Mouse (Mus musculus) liver, embryonic 13.5 days (tissue): ENCODE measurements around the gene Caml. TPM values are rescaled to one million over a fixed set of nuclear protein-coding genes. Genes with fewer than 3 reads are reported as not detected.
"Not testable (repeated sequence)": the region's sequence is repeated elsewhere in the genome, so short reads cannot be mapped to it uniquely, and the experiment has no call there.

Experiments
- ATAC-seq: fragments of 200-750 bp; cut with Nextera tagmentation; 2 replicates; pipeline ENCODE4 v1.8.0; 2017; ENCODE audit warnings: low read depth, mild to moderate bottlenecking, moderate number of reproducible peaks, moderate library complexity
- DNase-seq: peaks from one replicate; pipeline ENCODE4 v3.0.0; 2022
- H3K27ac ChIP-seq: fragments of 300-500 bp; sonication (generic); 2 replicates; pipeline ENCODE4 v1.5.1; 2015; ENCODE audit warnings: moderate library complexity, mild to moderate bottlenecking, inconsistent platforms
- H3K27me3 ChIP-seq: fragments of 300-500 bp; sonication (generic); 2 replicates; pipeline ENCODE4 v1.6.1; 2015; ENCODE audit warnings: mild to moderate bottlenecking, inconsistent platforms
- H3K36me3 ChIP-seq: fragments of 300-500 bp; sonication (generic); 2 replicates; pipeline ENCODE4 v1.6.1; 2015; ENCODE audit warnings: mild to moderate bottlenecking, inconsistent platforms
- H3K4me1 ChIP-seq: fragments of 300-500 bp; sonication (generic); replicated peaks from 2 replicates; pipeline ENCODE4 v1.6.1; 2015; ENCODE audit warnings: inconsistent platforms
- H3K4me2 ChIP-seq: fragments of 300-500 bp; sonication (generic); 2 replicates; pipeline ENCODE4 v1.6.1; 2015; ENCODE audit warnings: inconsistent platforms, mild to moderate bottlenecking, moderate library complexity
- H3K4me3 ChIP-seq: fragments of 300-500 bp; sonication (generic); replicated peaks from 2 replicates; pipeline ENCODE4 v1.5.1; 2015; ENCODE audit warnings: mild to moderate bottlenecking, inconsistent platforms
- H3K9ac ChIP-seq: fragments of 300-500 bp; sonication (generic); 2 replicates; pipeline ENCODE4 v1.6.1; 2015; ENCODE audit warnings: mild to moderate bottlenecking, inconsistent platforms
- H3K9me3 ChIP-seq: fragments of 300-500 bp; sonication (generic); replicated peaks from 2 replicates; pipeline ENCODE4 v1.6.1; 2016; ENCODE audit warnings: inconsistent platforms
- WGBS: fragments of 180-500 bp; shearing (Covaris S2); methylation state at CpG from one replicate; pipeline ENCODE4 v1.1.7; 2015; ENCODE audit not compliant: insufficient replicate concordance; 5-methylcytosine and 5-hydroxymethylcytosine counted together
- polyA plus RNA-seq: library from polyadenylated mRNA; unstranded; fragments of >200 nt; fragmentation: Nextera tagmentation; extraction: Ambion mirVana; gene quantifications from 2 replicates; pipeline ENCODE4 v1.2.1, GENCODE M21; 2015

Gene Caml
- polyA plus RNA-seq, 1 experiment from 2014 or later: 15.4 TPM

GRCm38 (mm10) chr13:55634639-55635127, 11.9 kb downstream of the Caml start, which contains the start of gene Ddx46:
Gene Ddx46, plus strand, starts transcription at chr13:55635027.
- H3K4me3 ChIP-seq: peak within 1 kb of the TSS; percentile 100
- H3K4me2 ChIP-seq: peak within 1 kb of the TSS; percentile 88
- peaks cover 30% of the 10 kb centered on the region for H3K4me1 ChIP-seq
- peaks cover 62% of the 10 kb centered on the region for H3K36me3 ChIP-seq
- DNase-seq: peak; percentile 81
- H3K9me3 ChIP-seq: no peaks in the 10 kb centered on the region
- H3K27me3 ChIP-seq: no peaks in the 10 kb centered on the region
- peak within 1 kb of the TSS; percentile 94 for H3K9ac ChIP-seq
- peak within 1 kb of the TSS; percentile 78 for H3K27ac ChIP-seq
- peak; percentile 90 for ATAC-seq
- WGBS: 5% methylated on average over 30 of the region's 30 CpGs

- Histone ChIP-seq H3K4me2 (peak overlapping the region; percentile 88), H3K27me3 (no peaks in the 10 kb centered on the region), H3K4me1 (peaks cover 30% of the 10 kb centered on the region), H3K27ac (peak overlapping the region; percentile 78), H3K9ac (peak overlapping the region; percentile 94), H3K9me3 (no peaks in the 10 kb centered on the region), H3K36me3 (peaks cover 63% of the 10 kb centered on the region), H3K4me3 (peak overlapping the region; percentile 100)
- under 1% methylated on average over 40 of the region's 40 CpGs for WGBS
- peak; percentile 60 for ATAC-seq
- DNase-seq: no peak
Measured at GRCm38 (mm10) chr13:55635146-55635571, 12.4 kb downstream of the Caml start.

GRCm38 (mm10) chr13:55636185-55636983, 13.6 kb downstream of the Caml start:
- peaks cover 30% of the 10 kb centered on the region for H3K4me1 ChIP-seq
- H3K36me3 ChIP-seq: peaks cover 65% of the 10 kb centered on the region
- H3K27me3 ChIP-seq: no peaks in the 10 kb centered on the region
- peak overlapping the region; percentile 88 for H3K4me2 ChIP-seq
- peak overlapping the region; percentile 100 for H3K4me3 ChIP-seq
- no peak for ATAC-seq
- no peak overlapping the region for H3K27ac ChIP-seq
- H3K9me3 ChIP-seq: no peaks in the 10 kb centered on the region
- WGBS: 84% methylated on average over 14 of the region's 14 CpGs
- DNase-seq: no peak
- H3K9ac ChIP-seq: peak overlapping the region; percentile 94

GRCm38 (mm10) chr13:55640480-55640879, 17.7 kb downstream of the Caml start:
- not testable (repeated sequence) for H3K4me3 ChIP-seq, H3K9me3 ChIP-seq, H3K27ac ChIP-seq, H3K27me3 ChIP-seq, H3K9ac ChIP-seq, ATAC-seq, H3K4me2 ChIP-seq
- Histone ChIP-seq H3K4me1 (peaks cover 20% of the 10 kb centered on the region), H3K36me3 (peaks cover 77% of the 10 kb centered on the region)
- 34% methylated on average over 8 of the region's 8 CpGs for WGBS
- peak; percentile 62 for DNase-seq

GRCm38 (mm10) chr13:55644525-55644924, 21.7 kb downstream of the Caml start:
- H3K4me3 ChIP-seq: no peak overlapping the region
- DNase-seq (no peak), ATAC-seq (no peak)
- H3K4me2 ChIP-seq: no peak overlapping the region
- 87% methylated on average over 2 of the region's 2 CpGs for WGBS
- no peak overlapping the region for H3K27ac ChIP-seq
- peaks cover 85% of the 10 kb centered on the region for H3K36me3 ChIP-seq
- H3K9me3 ChIP-seq: no peaks in the 10 kb centered on the region
- no peaks in the 10 kb centered on the region for H3K4me1 ChIP-seq
- no peaks in the 10 kb centered on the region for H3K27me3 ChIP-seq
- no peak overlapping the region for H3K9ac ChIP-seq

- no peak for ATAC-seq
- 86% methylated on average over 12 of the region's 12 CpGs for WGBS
- no peaks in the 10 kb centered on the region for H3K9me3 ChIP-seq
- H3K4me3 ChIP-seq: no peak overlapping the region
- no peak overlapping the region for H3K27ac ChIP-seq
- no peak overlapping the region for H3K9ac ChIP-seq
- H3K4me2 ChIP-seq: no peak overlapping the region
- peaks cover 9% of the 10 kb centered on the region for H3K4me1 ChIP-seq
- H3K36me3 ChIP-seq: peaks cover 98% of the 10 kb centered on the region
- H3K27me3 ChIP-seq: no peaks in the 10 kb centered on the region
- DNase-seq: no peak
Measured at GRCm38 (mm10) chr13:55650098-55650497, 27.3 kb downstream of the Caml start.

- H3K4me3 ChIP-seq: no peak overlapping the region
- WGBS: 70% methylated on average over 6 of the region's 6 CpGs
- peaks cover 99% of the 10 kb centered on the region for H3K36me3 ChIP-seq
- ATAC-seq (no peak), DNase-seq (no peak)
- no peak overlapping the region for H3K4me2 ChIP-seq
- H3K9ac ChIP-seq: no peak overlapping the region
- no peaks in the 10 kb centered on the region for H3K9me3 ChIP-seq
- no peaks in the 10 kb centered on the region for H3K27me3 ChIP-seq
- H3K4me1 ChIP-seq: peaks cover 9% of the 10 kb centered on the region
- no peak overlapping the region for H3K27ac ChIP-seq
Measured at GRCm38 (mm10) chr13:55650980-55651379, 28.2 kb downstream of the Caml start.

- Histone ChIP-seq H3K9me3 (no peaks in the 10 kb centered on the region), H3K36me3 (peaks cover 93% of the 10 kb centered on the region), H3K4me1 (no peaks in the 10 kb centered on the region), H3K27me3 (no peaks in the 10 kb centered on the region), H3K9ac (no peak overlapping the region), H3K4me3 (no peak overlapping the region), H3K27ac (no peak overlapping the region), H3K4me2 (no peak overlapping the region)
- WGBS: 77% methylated on average over 6 of the region's 6 CpGs
- DNase-seq: peak; percentile 20
- ATAC-seq: no peak
Measured at GRCm38 (mm10) chr13:55668550-55668949, 45.7 kb downstream of the Caml start.

- no peak overlapping the region for H3K9ac ChIP-seq
- peaks cover 92% of the 10 kb centered on the region for H3K36me3 ChIP-seq
- DNase-seq: no peak
- H3K4me2 ChIP-seq: no peak overlapping the region
- H3K27me3 ChIP-seq: no peaks in the 10 kb centered on the region
- no peak overlapping the region for H3K4me3 ChIP-seq
- 88% methylated on average over 6 of the region's 6 CpGs for WGBS
- no peak for ATAC-seq
- no peaks in the 10 kb centered on the region for H3K4me1 ChIP-seq
- H3K9me3 ChIP-seq: no peaks in the 10 kb centered on the region
- H3K27ac ChIP-seq: no peak overlapping the region
Measured at GRCm38 (mm10) chr13:55672711-55673110, 49.9 kb downstream of the Caml start.

- H3K9ac ChIP-seq: no peak overlapping the region
- WGBS: 65% methylated on average over 8 of the region's 8 CpGs
- peaks cover 93% of the 10 kb centered on the region for H3K36me3 ChIP-seq
- H3K27ac ChIP-seq: no peak overlapping the region
- H3K9me3 ChIP-seq: no peaks in the 10 kb centered on the region
- DNase-seq (no peak), ATAC-seq (no peak)
- H3K4me3 ChIP-seq: no peak overlapping the region
- no peaks in the 10 kb centered on the region for H3K4me1 ChIP-seq
- H3K27me3 ChIP-seq: no peaks in the 10 kb centered on the region
- no peak overlapping the region for H3K4me2 ChIP-seq
Measured at GRCm38 (mm10) chr13:55677364-55677763, 54.6 kb downstream of the Caml start.
